Mouse (Mus musculus): ENCODE results near the gene Stk38. TPM values are rescaled to one million over a fixed set of nuclear protein-coding genes. Genes with fewer than 3 reads are reported as not detected.
"Not testable (repeated sequence)": the region's sequence is repeated elsewhere in the genome, so short reads cannot be mapped to it uniquely, and the experiment has no call there.

The Stk38 gene
- polyA plus RNA-seq, 1 experiment from 2014 or later, result 128 TPM

GRCm38 (mm10) chr17:29033569-29034061, 25.8 kb upstream of the Stk38 start:
- Histone ChIP-seq H3K9ac (peak overlapping the region; percentile 97), H3K4me3 (peak overlapping the region; percentile 73), H3K36me3 (ENCODE audit: poor library complexity, severe bottlenecking) (peaks cover 26% of the 10 kb centered on the region), H3K9me3 (replicated peaks) (no peaks in the 10 kb centered on the region), H3K27ac (no peak overlapping the region), H3K27me3 (no peaks in the 10 kb centered on the region), H3K4me1 (peaks cover 43% of the 10 kb centered on the region), H3K4me2 (peak overlapping the region; percentile 88)
- no peak for ATAC-seq
- 1% methylated on average over 6 of the region's 6 CpGs for WGBS

- no peaks in the 10 kb centered on the region for H3K9me3 ChIP-seq (replicated peaks)
- no peaks in the 10 kb centered on the region for H3K27me3 ChIP-seq
- WGBS, result under 1% methylated on average over 76 of the region's 77 CpGs
- peaks cover 33% of the 10 kb centered on the region for H3K4me1 ChIP-seq
- H3K4me2 ChIP-seq, result peak within 1 kb of the TSS; percentile 88
- peak within 1 kb of the TSS; percentile 97 for H3K9ac ChIP-seq
- peaks cover 16% of the 10 kb centered on the region for H3K36me3 ChIP-seq (ENCODE audit: poor library complexity, severe bottlenecking)
- peak within 1 kb of the TSS; percentile 99 for H3K27ac ChIP-seq
- ATAC-seq, result peak; percentile 99
- peak within 1 kb of the TSS; percentile 73 for H3K4me3 ChIP-seq
Observed at GRCm38 (mm10) chr17:29032274-29033069, 24.7 kb upstream of the Stk38 start, which contains the start of gene Srsf3. Gene Srsf3 (plus strand): TSS chr17:29032628.

- peaks cover 9% of the 10 kb centered on the region for H3K36me3 ChIP-seq (ENCODE audit: poor library complexity, severe bottlenecking)
- under 1% methylated on average over 26 of the region's 26 CpGs for WGBS
- peak overlapping the region; percentile 97 for H3K9ac ChIP-seq
- no peak for ATAC-seq
- peak overlapping the region; percentile 78 for H3K4me2 ChIP-seq
- H3K4me1 ChIP-seq, result peaks cover 27% of the 10 kb centered on the region
- H3K4me3 ChIP-seq, result peak overlapping the region; percentile 73
- peak overlapping the region; percentile 99 for H3K27ac ChIP-seq
- H3K9me3 ChIP-seq (replicated peaks), result no peaks in the 10 kb centered on the region
- H3K27me3 ChIP-seq, result no peaks in the 10 kb centered on the region
Observed at GRCm38 (mm10) chr17:29031771-29032273, 24.0 kb upstream of the Stk38 start.

- H3K9me3 ChIP-seq (replicated peaks); H3K36me3 ChIP-seq (ENCODE audit: poor library complexity, severe bottlenecking); ATAC-seq; H3K27me3 ChIP-seq: not testable (repeated sequence)
- peak overlapping the region; percentile 78 for H3K4me2 ChIP-seq
- H3K9ac ChIP-seq, result peak overlapping the region; percentile 97
- H3K4me1 ChIP-seq, result peaks cover 21% of the 10 kb centered on the region
- peak overlapping the region; percentile 99 for H3K27ac ChIP-seq
- peak overlapping the region; percentile 73 for H3K4me3 ChIP-seq
- 57% methylated on average over 7 of the region's 7 CpGs for WGBS
Observed at GRCm38 (mm10) chr17:29031085-29031711, 23.4 kb upstream of the Stk38 start.

GRCm38 (mm10) chr17:29030321-29031034, 22.7 kb upstream of the Stk38 start:
- Histone ChIP-seq H3K4me2 (no peak overlapping the region), H3K27ac (no peak overlapping the region), H3K9me3 (replicated peaks) (no peaks in the 10 kb centered on the region), H3K4me1 (peaks cover 15% of the 10 kb centered on the region), H3K9ac (no peak overlapping the region), H3K27me3 (no peaks in the 10 kb centered on the region), H3K36me3 (ENCODE audit: poor library complexity, severe bottlenecking) (no peaks in the 10 kb centered on the region), H3K4me3 (no peak overlapping the region)
- no peak for ATAC-seq
- WGBS, result 88% methylated on average over 6 of the region's 6 CpGs

- no peak overlapping the region for H3K4me2 ChIP-seq
- peaks cover 12% of the 10 kb centered on the region; the same call in 1 of the 2 replicates for H3K27me3 ChIP-seq
- H3K9ac ChIP-seq, result no peak overlapping the region
- WGBS, result 40% methylated on average over 5 of the region's 5 CpGs
- no peaks in the 10 kb centered on the region for H3K36me3 ChIP-seq (ENCODE audit: poor library complexity, severe bottlenecking)
- H3K4me3 ChIP-seq, result no peak overlapping the region
- no peak for ATAC-seq
- no peaks in the 10 kb centered on the region for H3K9me3 ChIP-seq (replicated peaks)
- peaks cover 20% of the 10 kb centered on the region for H3K4me1 ChIP-seq
- no peak overlapping the region for H3K27ac ChIP-seq
Observed at GRCm38 (mm10) chr17:29026652-29027356, 19.0 kb upstream of the Stk38 start.

GRCm38 (mm10) chr17:29024896-29025565, 17.2 kb upstream of the Stk38 start:
- WGBS, result 16% methylated on average over 10 of the region's 10 CpGs
- H3K9ac ChIP-seq, result no peak overlapping the region; the same call in 1 of the 2 replicates
- no peaks in the 10 kb centered on the region for H3K36me3 ChIP-seq (ENCODE audit: poor library complexity, severe bottlenecking)
- no peaks in the 10 kb centered on the region for H3K9me3 ChIP-seq (replicated peaks)
- no peak overlapping the region for H3K4me3 ChIP-seq
- no peak overlapping the region for H3K4me2 ChIP-seq
- ATAC-seq, result no peak
- H3K27me3 ChIP-seq, result peaks cover 12% of the 10 kb centered on the region; the same call in 1 of the 2 replicates
- H3K4me1 ChIP-seq, result peaks cover 14% of the 10 kb centered on the region
- no peak overlapping the region for H3K27ac ChIP-seq

GRCm38 (mm10) chr17:29024047-29024892, 16.5 kb upstream of the Stk38 start:
- Histone ChIP-seq H3K4me3 (no peak overlapping the region), H3K9ac (no peak overlapping the region; the same call in 1 of the 2 replicates), H3K9me3 (replicated peaks) (no peaks in the 10 kb centered on the region), H3K4me2 (no peak overlapping the region), H3K27ac (no peak overlapping the region), H3K4me1 (peaks cover 14% of the 10 kb centered on the region), H3K36me3 (ENCODE audit: poor library complexity, severe bottlenecking) (no peaks in the 10 kb centered on the region), H3K27me3 (peaks cover 12% of the 10 kb centered on the region; the same call in 1 of the 2 replicates)
- 40% methylated on average over 22 of the region's 22 CpGs for WGBS
- no peak for ATAC-seq

- no peak overlapping the region for H3K27ac ChIP-seq
- peaks cover 12% of the 10 kb centered on the region; the same call in 1 of the 2 replicates for H3K27me3 ChIP-seq
- no peaks in the 10 kb centered on the region for H3K9me3 ChIP-seq (replicated peaks)
- ATAC-seq, result no peak
- H3K4me1 ChIP-seq, result peaks cover 14% of the 10 kb centered on the region
- WGBS, result 91% methylated on average over 6 of the region's 6 CpGs
- no peak overlapping the region for H3K9ac ChIP-seq
- H3K36me3 ChIP-seq (ENCODE audit: poor library complexity, severe bottlenecking), result no peaks in the 10 kb centered on the region
- no peak overlapping the region for H3K4me2 ChIP-seq
- no peak overlapping the region for H3K4me3 ChIP-seq
Observed at GRCm38 (mm10) chr17:29023346-29023745, 15.6 kb upstream of the Stk38 start.

GRCm38 (mm10) chr17:29022230-29022819, 14.5 kb upstream of the Stk38 start:
- H3K4me1 ChIP-seq, result peaks cover 14% of the 10 kb centered on the region
- H3K27ac ChIP-seq, result no peak overlapping the region
- peaks cover 12% of the 10 kb centered on the region; the same call in 1 of the 2 replicates for H3K27me3 ChIP-seq
- 0 out of 2 replicates have a peak overlapping the region, but pooled peaks have one; percentile 13 for H3K4me2 ChIP-seq
- no peaks in the 10 kb centered on the region for H3K9me3 ChIP-seq (replicated peaks)
- H3K4me3 ChIP-seq, result no peak overlapping the region
- 26% methylated on average over 15 of the region's 15 CpGs for WGBS
- 0 out of 2 replicates have a peak, but pooled peaks have one; percentile 33 for ATAC-seq
- no peaks in the 10 kb centered on the region for H3K36me3 ChIP-seq (ENCODE audit: poor library complexity, severe bottlenecking)
- H3K9ac ChIP-seq, result no peak overlapping the region

Data from forebrain, embryonic 13.5 days (tissue).